Mouse (Mus musculus): ENCODE measurements around the gene Rps6ka4. TPM values are rescaled to one million over a fixed set of nuclear protein-coding genes. Genes with fewer than 3 reads are reported as not detected.

Rps6ka4 gene
- polyA plus RNA-seq, 1 experiment = 47.6 TPM

GRCm38 (mm10) chr19:6831331-6831730 lies 9.1 kb downstream of the Rps6ka4 start:
- H3K27me3 ChIP-seq (ENCODE audit: control insufficient read depth, insufficient read depth, insufficient read length) = no peaks in the 10 kb centered on the region
- TF ChIP-seq MYOD1 (IDR thresholded peaks at IDR 0.05; ENCODE audit: control insufficient read depth in 1 of 3, insufficient read length in 2 of 3, low read depth in 2 of 3) (no peak), POLR2AphosphoS2 (IDR thresholded peaks at IDR 0.05; ENCODE audit: insufficient read length, low read depth) (no peak)
- H3K79me2 ChIP-seq (ENCODE audit: control insufficient read depth, insufficient read depth) = no peaks in the 10 kb centered on the region
- H3K36me3 ChIP-seq (ENCODE audit: control insufficient read depth, insufficient read depth) = peaks cover 14% of the 10 kb centered on the region
- H3K4me3 ChIP-seq = no peak overlapping the region
- no peak overlapping the region for H3K4me2 ChIP-seq (ENCODE audit: low read depth)
- no peak overlapping the region for H3ac ChIP-seq (ENCODE audit: control insufficient read depth, insufficient read length)

DNA sequence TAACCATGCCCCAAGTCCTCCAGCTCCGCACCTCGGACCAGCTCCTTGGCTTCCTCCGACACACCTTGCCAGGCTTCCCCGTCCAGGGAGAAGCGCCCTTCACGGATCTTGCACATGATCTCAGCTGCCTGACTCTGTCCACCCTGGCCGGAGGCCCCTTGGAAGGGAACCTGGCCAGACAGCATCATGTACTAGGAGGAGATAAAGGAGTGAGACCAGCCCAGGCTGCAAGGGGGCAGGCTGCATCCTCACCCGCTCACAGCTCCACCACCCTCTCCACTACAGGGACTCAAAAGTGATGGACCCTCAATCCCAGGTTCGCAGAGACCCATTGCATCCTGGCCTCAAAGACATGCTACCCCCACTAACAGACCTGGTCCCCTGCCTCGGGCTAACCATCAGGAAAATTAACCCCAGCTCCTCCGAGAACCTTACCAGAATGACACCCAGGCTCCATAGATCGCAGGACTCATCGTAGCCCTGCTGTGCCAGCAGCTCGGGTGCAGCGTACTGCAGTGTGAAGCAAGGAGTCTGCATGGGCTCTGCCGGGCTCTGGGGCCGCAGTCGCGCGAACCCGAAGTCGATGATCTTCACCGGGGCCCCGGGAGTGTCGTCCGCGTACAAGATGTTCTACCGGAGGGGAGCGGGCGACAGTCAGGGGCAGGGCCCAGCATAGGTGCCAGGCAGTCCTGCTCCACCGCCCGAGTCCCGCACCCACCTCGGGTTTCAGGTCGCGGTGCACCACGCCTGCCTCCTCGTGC lies 9.7 kb downstream of the Rps6ka4 start:
- TF ChIP-seq POLR2AphosphoS2 (IDR thresholded peaks at IDR 0.05; ENCODE audit: insufficient read length, low read depth) (no peak), E2F4 (IDR thresholded peaks at IDR 0.05; ENCODE audit: insufficient read depth) (no peak), USF1 (IDR thresholded peaks at IDR 0.05; ENCODE audit: low read depth) (no peak), SRF (IDR thresholded peaks at IDR 0.05; ENCODE audit: control insufficient read depth, insufficient read length, low read depth) (no peak), TCF3 (IDR thresholded peaks at IDR 0.05; ENCODE audit: insufficient read length, low read depth) (no peak)
- no peaks in the 10 kb centered on the region for H3K27me3 ChIP-seq (ENCODE audit: control insufficient read depth, insufficient read depth, insufficient read length)
- H3K79me2 ChIP-seq (ENCODE audit: control insufficient read depth, insufficient read depth) = no peaks in the 10 kb centered on the region
- peaks cover 12% of the 10 kb centered on the region for H3K36me3 ChIP-seq (ENCODE audit: control insufficient read depth, insufficient read depth)
- no peak overlapping the region for H3ac ChIP-seq (ENCODE audit: control insufficient read depth, insufficient read length)
- H3K4me3 ChIP-seq = no peak overlapping the region
- no peak overlapping the region for H3K4me2 ChIP-seq (ENCODE audit: low read depth)

- Histone ChIP-seq H3K4me3 (no peak overlapping the region), H3K27me3 (ENCODE audit: control insufficient read depth, insufficient read depth, insufficient read length) (no peaks in the 10 kb centered on the region), H3K36me3 (ENCODE audit: control insufficient read depth, insufficient read depth) (peaks cover 12% of the 10 kb centered on the region)
These were observed 10.4 kb downstream of the Rps6ka4 start for GRCm38 (mm10) chr19:6829870-6830555.

DNA sequence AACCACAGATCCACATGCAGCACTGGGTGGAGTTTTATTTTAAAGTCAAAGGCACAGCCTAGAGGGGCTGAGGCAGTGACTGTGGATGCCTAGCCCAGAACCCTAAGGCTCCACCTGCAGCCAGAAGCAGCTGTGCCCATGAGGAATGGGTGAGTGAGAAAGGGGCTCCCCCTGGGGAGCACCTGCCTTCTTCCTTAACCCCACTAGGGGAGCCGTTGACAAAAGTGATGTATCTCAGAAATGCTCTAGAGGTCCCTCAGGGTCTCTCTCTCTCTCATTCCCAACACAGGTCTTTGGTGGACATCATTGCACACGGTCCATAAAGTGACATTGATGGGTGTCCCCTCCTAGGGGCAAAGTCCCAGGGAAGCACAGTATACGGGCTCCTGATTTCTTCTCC lies 11.4 kb downstream of the Rps6ka4 start:
- Histone ChIP-seq H3K27me3 (ENCODE audit: control insufficient read depth, insufficient read depth, insufficient read length) (no peaks in the 10 kb centered on the region), H3K4me3 (no peak overlapping the region), H3K4me2 (ENCODE audit: low read depth) (no peak overlapping the region), H3K36me3 (ENCODE audit: control insufficient read depth, insufficient read depth) (peaks cover 12% of the 10 kb centered on the region), H3ac (ENCODE audit: control insufficient read depth, insufficient read length) (no peak overlapping the region), H3K79me2 (ENCODE audit: control insufficient read depth, insufficient read depth) (no peaks in the 10 kb centered on the region)
- no peak for TF ChIP-seq TCF3 (IDR thresholded peaks at IDR 0.05; ENCODE audit: insufficient read length, low read depth)
- TF ChIP-seq SRF (IDR thresholded peaks at IDR 0.05; ENCODE audit: control insufficient read depth, insufficient read length, low read depth) = no peak
- no peak for TF ChIP-seq MYOD1 (IDR thresholded peaks at IDR 0.05; ENCODE audit: control insufficient read depth in 1 of 3, insufficient read length in 2 of 3, low read depth in 2 of 3)
- no peak for TF ChIP-seq TCF12 (IDR thresholded peaks at IDR 0.05; ENCODE audit: insufficient read depth, poor library complexity, severe bottlenecking)
- no peak for TF ChIP-seq POLR2A (IDR thresholded peaks at IDR 0.05; ENCODE audit: insufficient read length, low read depth)
- no peak for TF ChIP-seq POLR2AphosphoS2 (IDR thresholded peaks at IDR 0.05; ENCODE audit: insufficient read length, low read depth)
- TF ChIP-seq REST (IDR thresholded peaks at IDR 0.05; ENCODE audit: insufficient read depth, insufficient read length) = no peak
- TF ChIP-seq MAX (IDR thresholded peaks at IDR 0.05; ENCODE audit: low read depth) = no peak
- no peak for TF ChIP-seq CEBPB (IDR thresholded peaks at IDR 0.05; ENCODE audit: insufficient read depth, poor library complexity, severe bottlenecking)
- TF ChIP-seq E2F4 (IDR thresholded peaks at IDR 0.05; ENCODE audit: insufficient read depth) = no peak
- TF ChIP-seq USF1 (IDR thresholded peaks at IDR 0.05; ENCODE audit: low read depth) = no peak
- no peak for TF ChIP-seq MYOG (IDR thresholded peaks at IDR 0.05; ENCODE audit: control insufficient read depth in 1 of 3, insufficient read depth in 1 of 3, insufficient read length in 2 of 3, low read depth in 2 of 3)

More at GRCm38 (mm10) chr19:6829870-6830555, 10.4 kb downstream of the Rps6ka4 start:
- Histone ChIP-seq H3K4me2 (ENCODE audit: low read depth) (no peak overlapping the region), H3K79me2 (ENCODE audit: control insufficient read depth, insufficient read depth) (no peaks in the 10 kb centered on the region), H3ac (ENCODE audit: control insufficient read depth, insufficient read length) (no peak overlapping the region)
- no peak for TF ChIP-seq E2F4 (IDR thresholded peaks at IDR 0.05; ENCODE audit: insufficient read depth)
- no peak for TF ChIP-seq POLR2A (IDR thresholded peaks at IDR 0.05; ENCODE audit: insufficient read length, low read depth)
- TF ChIP-seq REST (IDR thresholded peaks at IDR 0.05; ENCODE audit: insufficient read depth, insufficient read length) = no peak
- TF ChIP-seq MYOG (IDR thresholded peaks at IDR 0.05; ENCODE audit: control insufficient read depth in 1 of 3, insufficient read depth in 1 of 3, insufficient read length in 2 of 3, low read depth in 2 of 3) = no peak
- no peak for TF ChIP-seq TCF12 (IDR thresholded peaks at IDR 0.05; ENCODE audit: insufficient read depth, poor library complexity, severe bottlenecking)
- TF ChIP-seq USF1 (IDR thresholded peaks at IDR 0.05; ENCODE audit: low read depth) = no peak
- TF ChIP-seq CEBPB (IDR thresholded peaks at IDR 0.05; ENCODE audit: insufficient read depth, poor library complexity, severe bottlenecking) = no peak
- TF ChIP-seq SRF (IDR thresholded peaks at IDR 0.05; ENCODE audit: control insufficient read depth, insufficient read length, low read depth) = no peak
- TF ChIP-seq POLR2AphosphoS2 (IDR thresholded peaks at IDR 0.05; ENCODE audit: insufficient read length, low read depth) = no peak
- TF ChIP-seq MAX (IDR thresholded peaks at IDR 0.05; ENCODE audit: low read depth) = no peak
- TF ChIP-seq MYOD1 (IDR thresholded peaks at IDR 0.05; ENCODE audit: control insufficient read depth in 1 of 3, insufficient read length in 2 of 3, low read depth in 2 of 3) = no peak
- no peak for TF ChIP-seq TCF3 (IDR thresholded peaks at IDR 0.05; ENCODE audit: insufficient read length, low read depth)

DNA sequence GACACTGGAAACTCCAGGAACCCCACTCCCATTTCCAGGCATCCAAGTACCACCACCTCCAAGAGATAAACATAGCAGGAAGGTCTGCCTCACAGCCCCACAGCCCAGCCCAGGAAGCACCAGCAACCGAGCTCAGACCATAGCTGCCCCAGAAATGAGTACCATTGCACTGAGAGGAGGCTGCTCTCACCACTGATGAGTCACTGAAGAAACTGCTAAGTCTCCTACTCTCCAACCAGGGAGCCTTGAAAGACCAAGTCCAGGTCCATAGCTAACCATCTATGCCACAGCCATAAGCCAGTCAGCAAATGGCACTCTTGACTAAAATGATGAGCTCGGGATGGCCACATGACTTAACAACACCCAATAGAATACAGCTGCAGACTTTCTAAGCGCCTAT lies 13.8 kb downstream of the Rps6ka4 start:
- no peak for TF ChIP-seq POLR2A (IDR thresholded peaks at IDR 0.05; ENCODE audit: insufficient read length, low read depth)
- no peak for TF ChIP-seq CEBPB (IDR thresholded peaks at IDR 0.05; ENCODE audit: insufficient read depth, poor library complexity, severe bottlenecking)
- no peak for TF ChIP-seq USF1 (IDR thresholded peaks at IDR 0.05; ENCODE audit: low read depth)
- TF ChIP-seq MAX (IDR thresholded peaks at IDR 0.05; ENCODE audit: low read depth) = no peak
- no peak for TF ChIP-seq E2F4 (IDR thresholded peaks at IDR 0.05; ENCODE audit: insufficient read depth)
- no peak for TF ChIP-seq MYOG (IDR thresholded peaks at IDR 0.05; ENCODE audit: control insufficient read depth in 1 of 3, insufficient read depth in 1 of 3, insufficient read length in 2 of 3, low read depth in 2 of 3)
- no peak for TF ChIP-seq MYOD1 (IDR thresholded peaks at IDR 0.05; ENCODE audit: control insufficient read depth in 1 of 3, insufficient read length in 2 of 3, low read depth in 2 of 3)
- no peak for TF ChIP-seq POLR2AphosphoS2 (IDR thresholded peaks at IDR 0.05; ENCODE audit: insufficient read length, low read depth)
- no peak for TF ChIP-seq REST (IDR thresholded peaks at IDR 0.05; ENCODE audit: insufficient read depth, insufficient read length)
- no peak for TF ChIP-seq TCF3 (IDR thresholded peaks at IDR 0.05; ENCODE audit: insufficient read length, low read depth)
- no peak for TF ChIP-seq TCF12 (IDR thresholded peaks at IDR 0.05; ENCODE audit: insufficient read depth, poor library complexity, severe bottlenecking)
- no peak for TF ChIP-seq SRF (IDR thresholded peaks at IDR 0.05; ENCODE audit: control insufficient read depth, insufficient read length, low read depth)
- Histone ChIP-seq H3K36me3 (ENCODE audit: control insufficient read depth, insufficient read depth) (no peaks in the 10 kb centered on the region), H3K4me2 (ENCODE audit: low read depth) (no peak overlapping the region), H3K4me3 (no peak overlapping the region), H3ac (ENCODE audit: control insufficient read depth, insufficient read length) (no peak overlapping the region), H3K79me2 (ENCODE audit: control insufficient read depth, insufficient read depth) (no peaks in the 10 kb centered on the region), H3K27me3 (ENCODE audit: control insufficient read depth, insufficient read depth, insufficient read length) (no peaks in the 10 kb centered on the region)

Measured in myocyte (in vitro differentiated cells).